Mouse (Mus musculus) mouse embryonic stem cell (cell line): ENCODE measurements around the gene Ndufa6.

Experiments
- in situ Hi-C, 2 experiments: fragments of 300-500 bp; cut with MboI; formaldehyde crosslinking; loops; 1 replicate in 1 of 2; 3 replicates in 1 of 2; pipeline ENCODE4 v1.14.3; 2019 to 2020; ENCODE audit warnings: low sequenced_read_pairs in 2 of 2, low pct_unique_long_range_greater_than_20kb in 1 of 2, mixed read lengths in 1 of 2; ENCODE audit not compliant: unreplicated experiment in 1 of 2

The Ndufa6 gene

GRCm38 (mm10) chr15:82307107-82307506, 47.0 kb downstream of the Ndufa6 start:
- in situ Hi-C loops: no loop called here
